Mouse (Mus musculus) cerebellum, postnatal 36 days (tissue): Measurements from ENCODE around the gene Slc4a11.

Experiments
- DNase-seq, 2 experiments: peaks; one replicate each; pipeline ENCODE4 v3.0.0; 2021 to 2022; ENCODE audit warnings: mixed read lengths in 2 of 2

Gene Slc4a11

GRCm38 (mm10) chr2:130697153-130697810 is at the start of gene Slc4a11:
Gene Slc4a11 (minus strand): TSS chr2:130697519.
- peak in 1 of 2 experiments; percentile 10 for DNase-seq

- DNase-seq = no peak
Observed at GRCm38 (mm10) chr2:130743576-130743975, 46.3 kb upstream of the Slc4a11 start.

- no peak for DNase-seq
Observed at GRCm38 (mm10) chr2:130740096-130740495, 42.8 kb upstream of the Slc4a11 start.

- no peak for DNase-seq
Observed at GRCm38 (mm10) chr2:130738019-130738418, 40.7 kb upstream of the Slc4a11 start.

GRCm38 (mm10) chr2:130735281-130735680 is 38.0 kb upstream of the Slc4a11 start:
- no peak for DNase-seq

GRCm38 (mm10) chr2:130733444-130733843 is 36.1 kb upstream of the Slc4a11 start:
- no peak for DNase-seq

- no peak for DNase-seq
Observed at GRCm38 (mm10) chr2:130731855-130732254, 34.5 kb upstream of the Slc4a11 start.

- no peak for DNase-seq
Observed at GRCm38 (mm10) chr2:130730746-130731145, 33.4 kb upstream of the Slc4a11 start.

GRCm38 (mm10) chr2:130728906-130729585 is 31.7 kb upstream of the Slc4a11 start:
- no peak for DNase-seq

GRCm38 (mm10) chr2:130727752-130728151 is 30.4 kb upstream of the Slc4a11 start:
- DNase-seq = no peak

- peak; percentile 67 to 69 for DNase-seq
Observed at GRCm38 (mm10) chr2:130724369-130724768, 27.1 kb upstream of the Slc4a11 start.

- DNase-seq = no peak
Observed at GRCm38 (mm10) chr2:130717951-130718350, 20.6 kb upstream of the Slc4a11 start.

- DNase-seq = no peak
Observed at GRCm38 (mm10) chr2:130707057-130707456, 9.7 kb upstream of the Slc4a11 start.

GRCm38 (mm10) chr2:130706602-130707001 is 9.3 kb upstream of the Slc4a11 start:
- no peak for DNase-seq

- DNase-seq = no peak
Observed at GRCm38 (mm10) chr2:130705178-130705577, 7.9 kb upstream of the Slc4a11 start.

GRCm38 (mm10) chr2:130704040-130705001 is 7.0 kb upstream of the Slc4a11 start:
- no peak for DNase-seq

- no peak for DNase-seq
Observed at GRCm38 (mm10) chr2:130697821-130698266, 525 bp upstream of the Slc4a11 start.

- no peak for DNase-seq
Observed at GRCm38 (mm10) chr2:130696700-130697152, 593 bp downstream of the Slc4a11 start.

GRCm38 (mm10) chr2:130693563-130693962 is 3.8 kb downstream of the Slc4a11 start:
- DNase-seq = no peak

GRCm38 (mm10) chr2:130689011-130689410 is 8.3 kb downstream of the Slc4a11 start:
- DNase-seq = no peak

GRCm38 (mm10) chr2:130685426-130685825 is 11.9 kb downstream of the Slc4a11 start:
- DNase-seq = no peak

GRCm38 (mm10) chr2:130681531-130681930 is 15.8 kb downstream of the Slc4a11 start:
- no peak for DNase-seq

- DNase-seq = no peak
Observed at GRCm38 (mm10) chr2:130679899-130680298, 17.4 kb downstream of the Slc4a11 start.
